Mouse (Mus musculus) hindbrain, postnatal 0 days (tissue): Measurements from ENCODE around the gene Ube2d1. TPM values are rescaled to one million over a fixed set of nuclear protein-coding genes. Genes with fewer than 3 reads are reported as not detected.
A peak's percentile ranks its signal among the peaks of the same experiment; 100 is the strongest.

Source experiments
- ATAC-seq: fragments of 200-750 bp; cut with Nextera tagmentation; 2 replicates; pipeline ENCODE4 v1.8.0; 2017; ENCODE audit warnings: mild to moderate bottlenecking, moderate TSS enrichment, moderate library complexity
- DNase-seq: peaks from one replicate; pipeline ENCODE4 v3.0.0-alpha.2; 2015; ENCODE audit warnings: low spot score
- H3K27ac ChIP-seq: fragments of 300-500 bp; sonication (generic); 2 replicates; pipeline ENCODE4 v1.5.1; 2014; ENCODE audit warnings: mild to moderate bottlenecking
- H3K27me3 ChIP-seq: fragments of 300-500 bp; sonication (generic); 2 replicates; pipeline ENCODE4 v1.6.1; 2014; ENCODE audit warnings: low read length, mixed read lengths; ENCODE audit not compliant: insufficient read depth
- H3K36me3 ChIP-seq: fragments of 300-500 bp; sonication (generic); 2 replicates; pipeline ENCODE4 v1.6.1; 2014; ENCODE audit warnings: low read length, mixed read lengths; ENCODE audit not compliant: insufficient read depth
- H3K4me1 ChIP-seq: fragments of 300-500 bp; sonication (generic); 2 replicates; pipeline ENCODE4 v1.6.1; 2014; ENCODE audit warnings: antibody characterized with exemption, low read length, mixed read lengths; ENCODE audit not compliant: insufficient read depth
- H3K4me2 ChIP-seq: fragments of 300-500 bp; sonication (generic); 2 replicates; pipeline ENCODE4 v1.6.1; 2014; ENCODE audit warnings: low read depth, mild to moderate bottlenecking, low read length, moderate library complexity, mixed read lengths
- H3K4me3 ChIP-seq: fragments of 300-500 bp; sonication (generic); 2 replicates; pipeline ENCODE4 v1.5.1; 2014; ENCODE audit warnings: low read length
- H3K9ac ChIP-seq: fragments of 300-500 bp; sonication (generic); replicated peaks from 2 replicates; pipeline ENCODE4 v1.6.1; 2014; ENCODE audit warnings: mild to moderate bottlenecking, low read length, moderate library complexity, mixed read lengths
- H3K9me3 ChIP-seq: fragments of 300-500 bp; sonication (generic); 2 replicates; pipeline ENCODE4 v1.6.1; 2016; ENCODE audit warnings: low read length, mixed read lengths
- CTCF ChIP-seq: IDR thresholded peaks from 2 replicates; pipeline ENCODE4 v1.5.1; 2016; ENCODE audit warnings: antibody characterized with exemption, control low read depth, low read depth
- WGBS: fragments of 180-500 bp; shearing (Covaris S2); extraction: QIAGEN DNeasy Blood & Tissue Kit; methylation state at CpG from one replicate; pipeline ENCODE4 v1.1.7; 2014; 5-methylcytosine and 5-hydroxymethylcytosine counted together
- polyA plus RNA-seq: library from polyadenylated mRNA; unstranded; fragments of >200 nt; fragmentation: Nextera tagmentation; extraction: Ambion mirVana; gene quantifications from 2 replicates; pipeline ENCODE4 v1.2.1, GENCODE M21; 2015
- total RNA-seq: library from RNA; depleted of rRNA; stranded (reverse); fragments of >200 nt; gene quantifications from 2 replicates; pipeline ENCODE4 v1.2.3, GENCODE M21; 2014; rRNA removed

The Ube2d1 gene
- 58.8 and 72.3 TPM in 2 replicates for total RNA-seq
- polyA plus RNA-seq, result 126 and 145 TPM in 2 replicates

- peak within 1 kb of the TSS; percentile 72 for H3K4me2 ChIP-seq
- H3K9ac ChIP-seq, result peak within 1 kb of the TSS; percentile 97
- H3K4me1 ChIP-seq, result peaks cover 5% of the 10 kb centered on the region; the same call in 1 of the 2 replicates
- H3K27me3 ChIP-seq, result no peaks in the 10 kb centered on the region
- H3K4me3 ChIP-seq, result peak within 1 kb of the TSS; percentile 99
- TF ChIP-seq CTCF, result no peak
- peak; percentile 95 for ATAC-seq
- DNase-seq, result peak; percentile 92
- peak within 1 kb of the TSS; percentile 91 for H3K27ac ChIP-seq
- H3K9me3 ChIP-seq, result no peaks in the 10 kb centered on the region
- 1% methylated on average over 48 of the region's 50 CpGs for WGBS
- no peaks in the 10 kb centered on the region for H3K36me3 ChIP-seq
Observed at GRCm38 (mm10) chr10:71285126-71285580, at the start of gene Ube2d1. TSS of gene Ube2d1 (minus strand) at chr10:71285262.

GRCm38 (mm10) chr10:71332859-71333258, 47.8 kb upstream of the Ube2d1 start:
- no peak for DNase-seq

GRCm38 (mm10) chr10:71332376-71332775, 47.3 kb upstream of the Ube2d1 start:
- Histone ChIP-seq H3K27me3 (no peaks in the 10 kb centered on the region), H3K4me2 (no peak overlapping the region), H3K36me3 (peaks cover 28% of the 10 kb centered on the region), H3K9ac (no peak overlapping the region), H3K4me1 (no peaks in the 10 kb centered on the region), H3K9me3 (no peaks in the 10 kb centered on the region), H3K27ac (no peak overlapping the region), H3K4me3 (no peak overlapping the region)
- DNase-seq, result no peak
- ATAC-seq, result no peak
- peak; percentile 46; the same call in 1 of the 2 replicates for TF ChIP-seq CTCF
- WGBS, result 90% methylated on average over 4 of the region's 4 CpGs

More at GRCm38 (mm10) chr10:71332859-71333258, 47.8 kb upstream of the Ube2d1 start:
- WGBS, result 94% methylated on average over 9 of the region's 9 CpGs
- H3K36me3 ChIP-seq, result peaks cover 28% of the 10 kb centered on the region
- no peak overlapping the region for H3K27ac ChIP-seq
- no peak overlapping the region for H3K9ac ChIP-seq
- H3K4me1 ChIP-seq, result no peaks in the 10 kb centered on the region
- no peaks in the 10 kb centered on the region for H3K9me3 ChIP-seq
- ATAC-seq, result no peak
- no peak overlapping the region for H3K4me3 ChIP-seq
- TF ChIP-seq CTCF, result no peak
- H3K4me2 ChIP-seq, result no peak overlapping the region
- H3K27me3 ChIP-seq, result no peaks in the 10 kb centered on the region

GRCm38 (mm10) chr10:71331908-71332307, 46.8 kb upstream of the Ube2d1 start:
- H3K4me2 ChIP-seq, result no peak overlapping the region

GRCm38 (mm10) chr10:71330070-71330469, 45.0 kb upstream of the Ube2d1 start:
- Histone ChIP-seq H3K4me3 (no peak overlapping the region), H3K9me3 (no peaks in the 10 kb centered on the region), H3K4me2 (no peak overlapping the region), H3K27ac (no peak overlapping the region), H3K9ac (no peak overlapping the region), H3K27me3 (no peaks in the 10 kb centered on the region), H3K4me1 (no peaks in the 10 kb centered on the region), H3K36me3 (peaks cover 20% of the 10 kb centered on the region; the same call in 1 of the 2 replicates)
- WGBS, result 98% methylated on average over 12 of the region's 12 CpGs
- no peak for TF ChIP-seq CTCF
- DNase-seq (no peak), ATAC-seq (no peak)

More at GRCm38 (mm10) chr10:71331908-71332307, 46.8 kb upstream of the Ube2d1 start:
- ATAC-seq, result no peak
- Histone ChIP-seq H3K4me1 (no peaks in the 10 kb centered on the region), H3K4me3 (no peak overlapping the region), H3K36me3 (peaks cover 28% of the 10 kb centered on the region), H3K9me3 (no peaks in the 10 kb centered on the region), H3K9ac (no peak overlapping the region), H3K27ac (no peak overlapping the region), H3K27me3 (no peaks in the 10 kb centered on the region)
- TF ChIP-seq CTCF, result no peak
- WGBS, result 95% methylated on average over 7 of the region's 7 CpGs
- DNase-seq, result no peak

GRCm38 (mm10) chr10:71329295-71329694, 44.2 kb upstream of the Ube2d1 start:
- peaks cover 19% of the 10 kb centered on the region; the same call in 1 of the 2 replicates for H3K36me3 ChIP-seq
- DNase-seq (no peak), ATAC-seq (no peak)
- H3K9me3 ChIP-seq, result no peaks in the 10 kb centered on the region
- H3K27me3 ChIP-seq, result no peaks in the 10 kb centered on the region
- no peak overlapping the region for H3K4me3 ChIP-seq
- no peaks in the 10 kb centered on the region for H3K4me1 ChIP-seq
- no peak for TF ChIP-seq CTCF
- no peak overlapping the region for H3K4me2 ChIP-seq
- no peak overlapping the region for H3K27ac ChIP-seq
- 94% methylated on average over 6 of the region's 6 CpGs for WGBS
- H3K9ac ChIP-seq, result no peak overlapping the region

- no peak overlapping the region for H3K4me3 ChIP-seq
- H3K9ac ChIP-seq, result no peak overlapping the region
- H3K4me1 ChIP-seq, result no peaks in the 10 kb centered on the region
- WGBS, result 84% methylated on average over 5 of the region's 5 CpGs
- H3K4me2 ChIP-seq, result no peak overlapping the region
- no peak for ATAC-seq
- no peaks in the 10 kb centered on the region for H3K27me3 ChIP-seq
- H3K9me3 ChIP-seq, result no peaks in the 10 kb centered on the region
- no peak overlapping the region for H3K27ac ChIP-seq
- DNase-seq, result no peak
- H3K36me3 ChIP-seq, result peaks cover 15% of the 10 kb centered on the region; the same call in 1 of the 2 replicates
- no peak for TF ChIP-seq CTCF
Observed at GRCm38 (mm10) chr10:71328870-71329269, 43.8 kb upstream of the Ube2d1 start.
